Mouse (Mus musculus) left cerebral cortex, adult 11 months (tissue): Measurements from ENCODE around the gene Cdk1.

Experiments used
- DNase-seq: peaks from one replicate; pipeline ENCODE4 v3.0.0; 2022; ENCODE audit warnings: low spot score

Cdk1 gene

GRCm38 (mm10) chr10:69306205-69306604 is 46.5 kb downstream of the Cdk1 start:
- no peak for DNase-seq

- DNase-seq, result no peak
Measured at GRCm38 (mm10) chr10:69305600-69305999, 47.1 kb downstream of the Cdk1 start.

GRCm38 (mm10) chr10:69304819-69305218 is 47.9 kb downstream of the Cdk1 start:
- DNase-seq, result no peak

- no peak for DNase-seq
Measured at GRCm38 (mm10) chr10:69302667-69303066, 50.1 kb downstream of the Cdk1 start.

GRCm38 (mm10) chr10:69299985-69300384 is 52.8 kb downstream of the Cdk1 start:
- DNase-seq, result no peak

DNA sequence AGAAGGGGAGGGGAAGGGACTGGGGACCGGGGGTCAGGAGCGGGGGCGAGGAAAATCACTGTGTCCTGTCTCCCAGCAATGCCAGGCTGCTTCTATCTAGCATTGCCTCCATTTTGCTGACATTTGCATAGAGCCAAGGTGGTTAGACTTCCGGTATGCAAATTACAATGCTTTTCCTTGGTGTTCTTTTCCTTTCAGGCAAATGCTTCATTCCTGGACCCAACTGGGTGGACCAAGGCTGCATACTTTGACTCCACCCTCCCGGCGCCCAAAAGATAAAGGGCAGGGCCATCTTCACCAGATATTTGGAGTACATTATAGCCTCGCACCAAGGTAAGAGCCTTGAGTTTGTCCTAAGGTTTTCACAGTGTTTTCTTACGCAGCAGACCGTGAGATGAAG is 56.8 kb downstream of the Cdk1 start:
- no peak for DNase-seq

DNA sequence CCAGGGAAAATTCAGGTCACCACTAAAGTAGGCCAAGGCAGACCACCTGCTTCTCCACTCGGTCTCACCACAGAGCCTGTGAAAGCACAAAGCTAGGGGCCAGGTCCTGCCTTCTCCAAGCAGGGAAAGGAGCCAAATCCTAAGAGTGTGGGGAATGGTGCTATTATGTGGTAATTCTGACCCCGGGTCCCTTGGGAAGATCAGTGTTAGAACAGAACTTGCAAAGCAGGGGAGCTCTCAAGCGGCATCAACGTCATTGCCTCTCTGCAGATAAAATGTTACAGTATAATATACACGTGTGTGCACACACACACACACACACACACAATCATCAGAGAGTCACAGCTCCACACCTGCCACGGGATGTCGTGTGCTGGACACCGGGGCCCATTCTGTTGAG is 62.0 kb downstream of the Cdk1 start:
- no peak for DNase-seq

DNA sequence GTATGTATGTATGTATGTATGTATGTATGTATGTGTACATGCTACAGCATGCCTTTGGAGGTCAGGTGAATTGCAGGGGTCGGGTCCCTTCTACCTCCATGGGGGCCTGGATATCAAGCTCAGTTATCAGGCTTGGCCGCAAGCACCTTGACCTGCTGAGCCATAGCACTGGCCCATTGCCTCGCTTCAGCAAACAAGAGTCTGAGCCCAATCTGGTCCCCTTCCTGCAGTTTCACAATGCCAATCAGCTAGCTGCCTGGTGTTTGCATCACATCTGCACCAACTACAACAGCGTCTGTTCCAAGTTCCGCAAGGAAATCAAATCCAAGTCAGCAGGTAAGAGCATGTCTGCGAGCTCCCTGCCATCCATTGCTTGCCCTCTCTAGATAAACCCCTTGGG is 64.0 kb downstream of the Cdk1 start:
- no peak for DNase-seq

GRCm38 (mm10) chr10:69288086-69288485 is 64.7 kb downstream of the Cdk1 start:
- no peak for DNase-seq

GRCm38 (mm10) chr10:69286939-69287338 is 65.8 kb downstream of the Cdk1 start:
- no peak for DNase-seq
